Mouse (Mus musculus) midbrain, embryonic 11.5 days (tissue): ENCODE results near the gene Kctd20. TPM values are rescaled to one million over a fixed set of nuclear protein-coding genes. Genes with fewer than 3 reads are reported as not detected.

Experiments
- ATAC-seq: fragments of 200-750 bp; cut with Nextera tagmentation; 2 replicates; pipeline ENCODE4 v1.8.0; 2017; ENCODE audit warnings: moderate TSS enrichment, moderate library complexity; ENCODE audit not compliant: low FRiP score
- DNase-seq: peaks from one replicate; pipeline ENCODE4 v3.0.0; 2015; ENCODE audit warnings: low spot score; ENCODE audit errors: missing footprints
- H3K27ac ChIP-seq: fragments of 300-500 bp; sonication (generic); 2 replicates; pipeline ENCODE4 v1.5.1; 2014; ENCODE audit warnings: low read depth, low read length
- H3K27me3 ChIP-seq: fragments of 300-500 bp; sonication (generic); 2 replicates; pipeline ENCODE4 v1.6.1; 2014; ENCODE audit warnings: mild to moderate bottlenecking, low read length, moderate library complexity, mixed read lengths; ENCODE audit not compliant: control insufficient read depth, insufficient read depth
- H3K36me3 ChIP-seq: fragments of 300-500 bp; sonication (generic); 2 replicates; pipeline ENCODE4 v1.6.1; 2014; ENCODE audit warnings: mild to moderate bottlenecking, low read length, moderate library complexity, mixed read lengths; ENCODE audit not compliant: control insufficient read depth, insufficient read depth
- H3K4me1 ChIP-seq: fragments of 300-500 bp; sonication (generic); 2 replicates; pipeline ENCODE4 v1.6.1; 2014; ENCODE audit warnings: low read length; ENCODE audit not compliant: control insufficient read depth, insufficient read depth
- H3K4me2 ChIP-seq: fragments of 300-500 bp; sonication (generic); 2 replicates; pipeline ENCODE4 v1.6.1; 2014; ENCODE audit warnings: mild to moderate bottlenecking, moderate library complexity
- H3K4me3 ChIP-seq: fragments of 300-500 bp; sonication (generic); 2 replicates; pipeline ENCODE4 v1.5.1; 2014; ENCODE audit warnings: low read depth, low read length
- H3K9ac ChIP-seq: fragments of 300-500 bp; sonication (generic); 2 replicates; pipeline ENCODE4 v1.6.1; 2014; ENCODE audit warnings: low read length
- H3K9me3 ChIP-seq: fragments of 300-500 bp; sonication (generic); 2 replicates; pipeline ENCODE4 v1.6.1; 2016; ENCODE audit warnings: low read length; ENCODE audit not compliant: control insufficient read depth
- WGBS: fragments of 180-500 bp; shearing (Covaris S2); extraction: QIAGEN DNeasy Blood & Tissue Kit; methylation state at CpG from one replicate; pipeline ENCODE4 v1.1.7; 2014; 5-methylcytosine and 5-hydroxymethylcytosine counted together
- polyA plus RNA-seq: library from polyadenylated mRNA; unstranded; fragments of >200 nt; fragmentation: Nextera tagmentation; extraction: Ambion mirVana; gene quantifications from 2 replicates; pipeline ENCODE4 v1.2.1, GENCODE M21; 2014

Gene Kctd20
- polyA plus RNA-seq, 1 experiment from 2014 or later = 92.4 TPM

DNA sequence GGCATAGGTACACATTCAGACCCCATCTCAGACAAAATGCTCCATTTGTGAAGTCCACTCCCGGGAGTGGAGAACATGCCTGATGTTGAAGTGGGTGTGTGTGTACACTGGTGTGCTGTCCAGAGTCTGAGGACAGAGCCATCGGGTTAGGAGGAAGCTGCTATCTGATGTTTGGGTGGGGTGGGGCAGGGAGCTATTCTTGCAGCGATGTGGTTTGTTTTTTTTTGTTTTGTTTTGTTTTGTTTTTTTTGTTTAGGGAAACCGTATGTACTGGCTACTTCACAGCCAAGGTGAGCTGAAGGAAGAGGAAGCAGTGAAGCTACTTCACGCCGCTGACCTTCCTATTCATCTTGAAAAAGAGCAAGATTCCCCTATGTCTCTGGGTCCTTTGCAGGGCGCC lies 55.1 kb downstream of the Kctd20 start:
- H3K27ac ChIP-seq = no peak overlapping the region
- no peak for ATAC-seq

DNA sequence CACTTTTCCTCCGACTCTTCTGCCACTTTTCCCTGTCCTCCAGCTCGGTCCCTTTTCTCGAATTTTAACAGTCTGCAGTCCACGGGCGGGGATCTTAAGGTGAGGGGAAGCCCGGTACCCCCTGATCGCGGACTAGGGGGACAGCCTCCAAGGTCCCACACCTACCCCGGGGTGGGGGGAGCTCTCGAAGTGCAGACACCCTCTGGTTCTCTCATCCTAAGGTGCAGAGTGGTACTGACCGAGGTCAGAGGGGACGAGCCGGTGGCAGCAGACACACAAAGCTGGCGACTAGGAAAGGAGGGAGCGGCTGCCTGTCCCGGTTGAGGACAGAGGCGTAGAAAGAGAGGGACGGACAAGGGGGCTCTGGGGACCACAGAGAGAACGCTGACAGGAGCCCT lies 55.5 kb downstream of the Kctd20 start:
- Histone ChIP-seq H3K4me3 (peak overlapping the region; percentile 97), H3K4me1 (peaks cover 10% of the 10 kb centered on the region), H3K27me3 (no peaks in the 10 kb centered on the region; the same call in 1 of the 2 replicates), H3K4me2 (peak overlapping the region; percentile 88), H3K9me3 (no peaks in the 10 kb centered on the region), H3K9ac (peak overlapping the region; percentile 98), H3K27ac (peak overlapping the region; percentile 89), H3K36me3 (no peaks in the 10 kb centered on the region)
- DNase-seq = peak; percentile 93
- WGBS = 0% methylated on average over 18 of the region's 19 CpGs
- no peak; the same call in 1 of the 2 replicates for ATAC-seq

More for the DNA sequence above, 55.1 kb downstream of the Kctd20 start:
- H3K27me3 ChIP-seq = no peaks in the 10 kb centered on the region
- H3K4me1 ChIP-seq = peaks cover 10% of the 10 kb centered on the region
- H3K4me3 ChIP-seq = peak overlapping the region; percentile 97
- peak overlapping the region; percentile 88 for H3K4me2 ChIP-seq
- no peaks in the 10 kb centered on the region for H3K9me3 ChIP-seq
- DNase-seq = peak; percentile 84
- H3K9ac ChIP-seq = peak overlapping the region; percentile 98
- 13% methylated on average over 7 of the region's 7 CpGs for WGBS
- H3K36me3 ChIP-seq = no peaks in the 10 kb centered on the region

DNA sequence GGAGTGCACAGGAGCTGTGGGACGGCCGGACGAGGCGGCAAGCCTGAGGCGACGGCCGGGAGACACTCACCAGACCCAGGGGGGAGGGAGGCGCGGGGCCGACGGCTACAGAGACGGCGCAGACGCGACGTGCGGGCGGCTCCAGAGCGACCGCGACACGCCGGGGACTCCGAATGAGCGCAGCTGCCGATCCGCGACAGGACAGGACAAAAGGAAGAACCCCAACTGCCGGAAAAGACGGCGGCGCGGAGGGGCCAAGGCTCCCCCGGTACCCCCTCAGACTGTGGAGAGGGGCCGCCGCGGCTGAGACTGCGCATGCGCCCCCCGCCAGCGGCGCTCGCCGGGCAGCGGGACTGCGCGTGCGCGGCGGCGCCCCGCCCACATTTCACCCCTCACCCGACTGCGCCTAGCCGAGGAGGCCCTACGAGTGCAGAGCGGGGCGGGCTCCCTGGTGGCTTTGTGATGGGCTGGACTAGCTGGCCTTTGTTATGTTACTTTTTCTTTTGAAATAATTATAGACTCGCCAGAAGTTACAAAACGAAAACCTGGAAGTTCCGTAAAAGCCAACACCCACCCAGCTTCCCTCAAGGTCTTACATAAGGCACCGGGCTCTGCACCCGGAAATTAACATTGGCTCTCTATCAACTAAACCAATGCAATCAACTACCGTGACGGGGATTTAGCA lies 56.0 kb downstream of the Kctd20 start, which contains the start of gene Stk38:
Gene Stk38, minus strand, starts transcription at position 355 of the 685 bp plus-strand sequence.
- H3K36me3 ChIP-seq = no peaks in the 10 kb centered on the region
- H3K27me3 ChIP-seq = no peaks in the 10 kb centered on the region; the same call in 1 of the 2 replicates
- no peaks in the 10 kb centered on the region for H3K9me3 ChIP-seq
- H3K4me2 ChIP-seq = peak within 1 kb of the TSS; percentile 88
- peak within 1 kb of the TSS; percentile 89 for H3K27ac ChIP-seq
- DNase-seq (peak; percentile 100), ATAC-seq (peak; percentile 93)
- H3K9ac ChIP-seq = peak within 1 kb of the TSS; percentile 98
- H3K4me3 ChIP-seq = peak within 1 kb of the TSS; percentile 97
- WGBS = under 1% methylated on average over 64 of the region's 65 CpGs
- H3K4me1 ChIP-seq = peaks cover 10% of the 10 kb centered on the region

- Histone ChIP-seq H3K4me1 (peaks cover 10% of the 10 kb centered on the region), H3K4me2 (peak overlapping the region; percentile 88), H3K9ac (peak overlapping the region; percentile 98), H3K27me3 (no peaks in the 10 kb centered on the region; the same call in 1 of the 2 replicates), H3K27ac (peak overlapping the region; percentile 89), H3K4me3 (peak overlapping the region; percentile 97), H3K9me3 (no peaks in the 10 kb centered on the region), H3K36me3 (no peaks in the 10 kb centered on the region)
- DNase-seq (no peak), ATAC-seq (peak; percentile 31; the same call in 1 of the 2 replicates)
- 6% methylated on average over 8 of the region's 8 CpGs for WGBS
These were observed 56.5 kb downstream of the Kctd20 start for GRCm38 (mm10) chr17:29008326-29008650.

GRCm38 (mm10) chr17:29009181-29009580 lies 57.4 kb downstream of the Kctd20 start:
- no peak overlapping the region for H3K9ac ChIP-seq
- 87% methylated on average over 4 of the region's 4 CpGs for WGBS
- no peaks in the 10 kb centered on the region for H3K9me3 ChIP-seq
- H3K36me3 ChIP-seq = no peaks in the 10 kb centered on the region
- no peak for ATAC-seq
- DNase-seq = peak; percentile 80
- H3K27me3 ChIP-seq = no peaks in the 10 kb centered on the region; the same call in 1 of the 2 replicates
- no peak overlapping the region for H3K4me3 ChIP-seq
- H3K4me1 ChIP-seq = peaks cover 10% of the 10 kb centered on the region
- H3K27ac ChIP-seq = no peak overlapping the region
- no peak overlapping the region for H3K4me2 ChIP-seq

- H3K27ac ChIP-seq = no peak overlapping the region
- no peak overlapping the region for H3K4me3 ChIP-seq
- H3K36me3 ChIP-seq = no peaks in the 10 kb centered on the region
- ATAC-seq = no peak
- no peak for DNase-seq
- H3K27me3 ChIP-seq = no peaks in the 10 kb centered on the region; the same call in 1 of the 2 replicates
- no peaks in the 10 kb centered on the region for H3K4me1 ChIP-seq
- no peak overlapping the region for H3K4me2 ChIP-seq
- no peak overlapping the region for H3K9ac ChIP-seq
- H3K9me3 ChIP-seq = no peaks in the 10 kb centered on the region
These were observed 62.5 kb downstream of the Kctd20 start for GRCm38 (mm10) chr17:29014235-29014634.

- ATAC-seq = no peak
- Histone ChIP-seq H3K4me1 (no peaks in the 10 kb centered on the region), H3K27me3 (no peaks in the 10 kb centered on the region; the same call in 1 of the 2 replicates), H3K9me3 (no peaks in the 10 kb centered on the region), H3K4me2 (no peak overlapping the region), H3K9ac (no peak overlapping the region), H3K27ac (no peak overlapping the region), H3K4me3 (no peak overlapping the region), H3K36me3 (no peaks in the 10 kb centered on the region)
- DNase-seq = peak; percentile 92
- WGBS = 23% methylated on average over 2 of the region's 2 CpGs
These were observed 63.9 kb downstream of the Kctd20 start for GRCm38 (mm10) chr17:29015638-29016037.

GRCm38 (mm10) chr17:29016705-29017104 lies 65.0 kb downstream of the Kctd20 start:
- Histone ChIP-seq H3K4me3 (no peak overlapping the region), H3K36me3 (no peaks in the 10 kb centered on the region), H3K4me2 (no peak overlapping the region), H3K27me3 (no peaks in the 10 kb centered on the region; the same call in 1 of the 2 replicates), H3K9me3 (no peaks in the 10 kb centered on the region), H3K4me1 (no peaks in the 10 kb centered on the region), H3K27ac (no peak overlapping the region), H3K9ac (no peak overlapping the region)
- ATAC-seq (no peak), DNase-seq (no peak)
- 86% methylated on average over 4 of the region's 4 CpGs for WGBS

DNA sequence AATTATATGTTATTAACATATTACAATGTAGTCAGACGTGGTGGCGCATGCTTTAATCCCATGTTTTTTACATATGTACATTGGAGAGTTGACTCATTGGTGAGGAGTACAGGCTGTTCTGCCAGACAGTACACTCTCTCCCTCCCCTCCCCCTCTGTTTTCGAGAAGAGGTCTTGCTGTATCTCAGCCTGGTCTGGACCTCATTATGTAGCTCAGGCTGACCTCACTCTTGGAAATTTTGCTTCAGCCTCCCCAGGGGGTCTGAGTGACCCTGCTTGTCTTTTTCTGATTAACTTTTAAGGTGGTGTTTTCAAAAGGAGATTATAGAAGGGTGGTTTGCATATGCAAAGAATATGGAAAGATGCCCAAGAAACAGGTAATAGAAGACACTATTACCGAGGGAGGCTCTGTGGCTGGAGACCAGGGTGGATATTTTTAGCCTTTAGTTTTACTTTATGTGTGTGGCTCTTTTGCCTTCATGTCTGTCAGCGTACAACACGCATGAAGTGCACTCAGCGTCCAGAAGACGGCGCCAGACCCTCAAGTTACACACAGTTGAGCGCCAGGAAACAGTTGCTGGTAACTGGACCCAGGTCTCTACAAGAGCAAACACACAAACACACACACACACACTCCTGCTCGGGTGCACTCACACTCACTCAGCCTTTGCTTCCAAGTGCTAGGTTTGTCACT lies 66.7 kb downstream of the Kctd20 start:
- H3K27ac ChIP-seq = no peak overlapping the region
- 49% methylated on average over 11 of the region's 11 CpGs for WGBS
- H3K4me2 ChIP-seq = no peak overlapping the region
- no peaks in the 10 kb centered on the region for H3K9me3 ChIP-seq
- ATAC-seq (no peak), DNase-seq (no peak)
- no peak overlapping the region for H3K4me3 ChIP-seq
- no peaks in the 10 kb centered on the region for H3K36me3 ChIP-seq
- H3K4me1 ChIP-seq = no peaks in the 10 kb centered on the region
- H3K9ac ChIP-seq = no peak overlapping the region
- H3K27me3 ChIP-seq = no peaks in the 10 kb centered on the region
